Mouse (Mus musculus) bone marrow, adult 2 months (tissue): ENCODE measurements around the gene Adm2.

Source experiments
- CTCF ChIP-seq: fragments of 200-500 bp; IDR thresholded peaks from 2 replicates; pipeline ENCODE4 v1.5.1; 2011; ENCODE audit warnings: low read length, control low read depth; ENCODE audit not compliant: control insufficient read depth, insufficient read depth
- POLR2A ChIP-seq: fragments of 200-500 bp; IDR thresholded peaks from 2 replicates; pipeline ENCODE4 v1.6.1; 2011; ENCODE audit warnings: low read depth, mild to moderate bottlenecking, control low read depth, low read length, borderline replicate concordance; ENCODE audit not compliant: control insufficient read depth

- TF ChIP-seq CTCF (no peak), POLR2A (no peak)
These were observed 33.9 kb downstream of the Adm2 start for GRCm38 (mm10) chr15:89356372-89356771.
